Mouse (Mus musculus) urinary bladder, postnatal 36 days (tissue): ENCODE data around the gene Vwc2.

Experiments
- DNase-seq, 2 experiments: peaks; one replicate each; pipeline ENCODE4 v3.0.0; 2022; ENCODE audit warnings: low spot score in 2 of 2, mixed read lengths in 1 of 2

Gene Vwc2

GRCm38 (mm10) chr11:11113576-11114233 lies at the start of gene Vwc2:
Gene Vwc2, plus strand, starts transcription at chr11:11114223.
- DNase-seq: no peak

- DNase-seq: no peak
Measured at GRCm38 (mm10) chr11:11088162-11088756, 25.8 kb upstream of the Vwc2 start.

- no peak for DNase-seq
Measured at GRCm38 (mm10) chr11:11097606-11098005, 16.4 kb upstream of the Vwc2 start.

GRCm38 (mm10) chr11:11098282-11098681 lies 15.7 kb upstream of the Vwc2 start:
- no peak for DNase-seq

- DNase-seq: no peak
Measured at GRCm38 (mm10) chr11:11099011-11099410, 15.0 kb upstream of the Vwc2 start.

GRCm38 (mm10) chr11:11102182-11102581 lies 11.8 kb upstream of the Vwc2 start:
- no peak for DNase-seq

GRCm38 (mm10) chr11:11102620-11103019 lies 11.4 kb upstream of the Vwc2 start:
- no peak for DNase-seq

- no peak for DNase-seq
Measured at GRCm38 (mm10) chr11:11108922-11109321, 5.1 kb upstream of the Vwc2 start.

- DNase-seq: no peak
Measured at GRCm38 (mm10) chr11:11114234-11115030, 409 bp downstream of the Vwc2 start.

- DNase-seq: no peak
Measured at GRCm38 (mm10) chr11:11115031-11115647, 1.1 kb downstream of the Vwc2 start.

GRCm38 (mm10) chr11:11115648-11116590 lies 1.9 kb downstream of the Vwc2 start:
- DNase-seq: no peak

GRCm38 (mm10) chr11:11116736-11117135 lies 2.7 kb downstream of the Vwc2 start:
- DNase-seq: no peak

GRCm38 (mm10) chr11:11122866-11123265 lies 8.8 kb downstream of the Vwc2 start:
- no peak for DNase-seq

- DNase-seq: peak; percentile 2 to 16
Measured at GRCm38 (mm10) chr11:11131414-11132077, 17.5 kb downstream of the Vwc2 start.

- DNase-seq: no peak
Measured at GRCm38 (mm10) chr11:11140622-11141021, 26.6 kb downstream of the Vwc2 start.

- DNase-seq: no peak
Measured at GRCm38 (mm10) chr11:11152681-11153080, 38.7 kb downstream of the Vwc2 start.

GRCm38 (mm10) chr11:11171396-11171795 lies 57.4 kb downstream of the Vwc2 start:
- no peak for DNase-seq

- no peak for DNase-seq
Measured at GRCm38 (mm10) chr11:11175259-11175658, 61.2 kb downstream of the Vwc2 start.

GRCm38 (mm10) chr11:11182705-11183104 lies 68.7 kb downstream of the Vwc2 start:
- DNase-seq: no peak

- no peak for DNase-seq
Measured at GRCm38 (mm10) chr11:11223162-11223561, 109.1 kb downstream of the Vwc2 start.

- no peak for DNase-seq
Measured at GRCm38 (mm10) chr11:11239346-11239745, 125.3 kb downstream of the Vwc2 start.
